Mouse (Mus musculus) limb, embryonic 11.5 days (tissue): ENCODE measurements at regions not wholly inside any gene's neighbourhood (a gene's known extent, or its start where the extent isn't known, plus 50 kb on each side); places are given as distances from the start of the nearest gene placed in this dataset.

Experiments
- ATAC-seq: fragments of 200-750 bp; cut with Nextera tagmentation; 2 replicates; pipeline ENCODE4 v1.8.0; 2017; ENCODE audit warnings: low read depth; ENCODE audit not compliant: insufficient number of reproducible peaks, low FRiP score, low TSS enrichment
- DNase-seq: peaks from one replicate; pipeline ENCODE4 v3.0.0-alpha.2; 2015; ENCODE audit warnings: low spot score
- H3K27ac ChIP-seq: fragments of 300-500 bp; sonication (generic); replicated peaks from 2 replicates; pipeline ENCODE4 v1.5.1; 2014; ENCODE audit warnings: low read depth, mild to moderate bottlenecking, low read length
- H3K27me3 ChIP-seq: fragments of 300-500 bp; sonication (generic); 2 replicates; pipeline ENCODE4 v1.6.1; 2014; ENCODE audit warnings: mild to moderate bottlenecking, low read length, mixed read lengths; ENCODE audit not compliant: control insufficient read depth, insufficient read depth
- H3K36me3 ChIP-seq: fragments of 300-500 bp; sonication (generic); 2 replicates; pipeline ENCODE4 v1.6.1; 2014; ENCODE audit warnings: mild to moderate bottlenecking, low read length, moderate library complexity, mixed read lengths; ENCODE audit not compliant: control insufficient read depth, insufficient read depth
- H3K4me1 ChIP-seq: fragments of 300-500 bp; sonication (generic); 2 replicates; pipeline ENCODE4 v1.6.1; 2014; ENCODE audit warnings: low read length, mixed read lengths; ENCODE audit not compliant: control insufficient read depth, insufficient read depth
- H3K4me2 ChIP-seq: fragments of 300-500 bp; sonication (generic); 2 replicates; pipeline ENCODE4 v1.6.1; 2014; ENCODE audit warnings: low read depth, mild to moderate bottlenecking, moderate library complexity; ENCODE audit not compliant: severe bottlenecking
- H3K4me3 ChIP-seq: fragments of 300-500 bp; sonication (generic); 2 replicates; pipeline ENCODE4 v1.5.1; 2014; ENCODE audit warnings: low read depth, low read length
- H3K9ac ChIP-seq: fragments of 300-500 bp; sonication (generic); 2 replicates; pipeline ENCODE4 v1.6.1; 2014; ENCODE audit warnings: mild to moderate bottlenecking, low read length
- H3K9me3 ChIP-seq: fragments of 300-500 bp; sonication (generic); 2 replicates; pipeline ENCODE4 v1.6.1; 2016; ENCODE audit warnings: low read length; ENCODE audit not compliant: control insufficient read depth
- WGBS: fragments of 180-500 bp; shearing (Covaris S2); extraction: QIAGEN DNeasy Blood & Tissue Kit; methylation state at CpG from one replicate; pipeline ENCODE4 v1.1.7; 2014; 5-methylcytosine and 5-hydroxymethylcytosine counted together

GRCm38 (mm10) chr10:68872102-68872501 is 148.7 kb downstream of the Tmem26 start:
- H3K9ac ChIP-seq: no peak overlapping the region
- H3K36me3 ChIP-seq: no peaks in the 10 kb centered on the region
- no peak overlapping the region for H3K27ac ChIP-seq
- 88% methylated on average over 4 of the region's 4 CpGs for WGBS
- DNase-seq (no peak), ATAC-seq (no peak)
- no peak overlapping the region for H3K4me2 ChIP-seq
- no peaks in the 10 kb centered on the region for H3K27me3 ChIP-seq
- H3K9me3 ChIP-seq: no peaks in the 10 kb centered on the region
- H3K4me1 ChIP-seq: no peaks in the 10 kb centered on the region
- no peak overlapping the region for H3K4me3 ChIP-seq

- Histone ChIP-seq H3K27me3 (no peaks in the 10 kb centered on the region), H3K4me3 (no peak overlapping the region), H3K4me1 (no peaks in the 10 kb centered on the region), H3K27ac (no peak overlapping the region), H3K9me3 (no peaks in the 10 kb centered on the region), H3K36me3 (no peaks in the 10 kb centered on the region), H3K9ac (no peak overlapping the region), H3K4me2 (no peak overlapping the region)
- ATAC-seq (no peak), DNase-seq (no peak)
- 92% methylated on average over 5 of the region's 5 CpGs for WGBS
Observed at GRCm38 (mm10) chr10:68875641-68876040, 152.2 kb downstream of the Tmem26 start.

GRCm38 (mm10) chr10:68893100-68893841 is 169.8 kb downstream of the Tmem26 start:
- WGBS: 74% methylated on average over 8 of the region's 8 CpGs
- H3K4me3 ChIP-seq: no peak overlapping the region
- H3K27ac ChIP-seq: no peak overlapping the region
- no peak overlapping the region for H3K9ac ChIP-seq
- no peaks in the 10 kb centered on the region for H3K4me1 ChIP-seq
- H3K36me3 ChIP-seq: no peaks in the 10 kb centered on the region
- no peaks in the 10 kb centered on the region for H3K27me3 ChIP-seq
- no peak for DNase-seq
- ATAC-seq: no peak
- no peaks in the 10 kb centered on the region for H3K9me3 ChIP-seq
- no peak overlapping the region for H3K4me2 ChIP-seq

GRCm38 (mm10) chr10:68894121-68894520 is 170.7 kb downstream of the Tmem26 start:
- no peak for ATAC-seq
- 92% methylated on average over 6 of the region's 6 CpGs for WGBS
- H3K36me3 ChIP-seq: no peaks in the 10 kb centered on the region

GRCm38 (mm10) chr10:68897524-68897923 is 174.1 kb downstream of the Tmem26 start:
- H3K4me2 ChIP-seq: no peak overlapping the region
- no peak overlapping the region for H3K27ac ChIP-seq
- 87% methylated on average over 3 of the region's 3 CpGs for WGBS
- no peaks in the 10 kb centered on the region for H3K36me3 ChIP-seq
- no peaks in the 10 kb centered on the region for H3K4me1 ChIP-seq
- no peak overlapping the region for H3K9ac ChIP-seq
- H3K27me3 ChIP-seq: no peaks in the 10 kb centered on the region
- DNase-seq (no peak), ATAC-seq (no peak)
- no peak overlapping the region for H3K4me3 ChIP-seq
- H3K9me3 ChIP-seq: no peaks in the 10 kb centered on the region

More at GRCm38 (mm10) chr10:68894121-68894520, 170.7 kb downstream of the Tmem26 start:
- Histone ChIP-seq H3K9me3 (no peaks in the 10 kb centered on the region), H3K27me3 (no peaks in the 10 kb centered on the region), H3K4me2 (no peak overlapping the region), H3K4me1 (no peaks in the 10 kb centered on the region), H3K27ac (no peak overlapping the region), H3K9ac (no peak overlapping the region), H3K4me3 (no peak overlapping the region)
- no peak for DNase-seq

GRCm38 (mm10) chr10:68901168-68901567 is 177.7 kb downstream of the Tmem26 start:
- no peaks in the 10 kb centered on the region for H3K36me3 ChIP-seq
- H3K4me3 ChIP-seq: no peak overlapping the region
- H3K4me2 ChIP-seq: no peak overlapping the region
- DNase-seq (no peak), ATAC-seq (no peak)
- no peak overlapping the region for H3K9ac ChIP-seq
- H3K4me1 ChIP-seq: no peaks in the 10 kb centered on the region
- 81% methylated on average over 4 of the region's 4 CpGs for WGBS
- H3K9me3 ChIP-seq: no peaks in the 10 kb centered on the region
- H3K27ac ChIP-seq: no peak overlapping the region
- H3K27me3 ChIP-seq: no peaks in the 10 kb centered on the region

GRCm38 (mm10) chr10:68902670-68903069 is 179.2 kb downstream of the Tmem26 start:
- Histone ChIP-seq H3K4me1 (no peaks in the 10 kb centered on the region), H3K36me3 (no peaks in the 10 kb centered on the region), H3K9me3 (no peaks in the 10 kb centered on the region), H3K4me2 (no peak overlapping the region), H3K27me3 (no peaks in the 10 kb centered on the region), H3K27ac (no peak overlapping the region), H3K9ac (no peak overlapping the region), H3K4me3 (no peak overlapping the region)
- WGBS: 29% methylated on average over 3 of the region's 3 CpGs
- ATAC-seq: no peak
- DNase-seq: peak; percentile 48

GRCm38 (mm10) chr10:68904337-68904736 is 180.9 kb downstream of the Tmem26 start:
- H3K4me3 ChIP-seq: no peak overlapping the region

GRCm38 (mm10) chr10:68908236-68908635 is 184.8 kb downstream of the Tmem26 start:
- H3K9me3 ChIP-seq: no peaks in the 10 kb centered on the region
- DNase-seq: peak; percentile 84
- no peaks in the 10 kb centered on the region for H3K36me3 ChIP-seq
- WGBS: 32% methylated on average over 5 of the region's 5 CpGs
- no peak overlapping the region for H3K4me3 ChIP-seq
- H3K4me2 ChIP-seq: no peak overlapping the region
- no peak overlapping the region for H3K27ac ChIP-seq
- H3K9ac ChIP-seq: no peak overlapping the region
- no peaks in the 10 kb centered on the region for H3K27me3 ChIP-seq
- no peaks in the 10 kb centered on the region for H3K4me1 ChIP-seq
- ATAC-seq: no peak

More at GRCm38 (mm10) chr10:68904337-68904736, 180.9 kb downstream of the Tmem26 start:
- Histone ChIP-seq H3K27ac (no peak overlapping the region), H3K27me3 (no peaks in the 10 kb centered on the region), H3K4me1 (no peaks in the 10 kb centered on the region), H3K9me3 (no peaks in the 10 kb centered on the region), H3K9ac (no peak overlapping the region), H3K36me3 (no peaks in the 10 kb centered on the region), H3K4me2 (no peak overlapping the region)
- DNase-seq: no peak
- WGBS: 94% methylated on average over 10 of the region's 10 CpGs
- ATAC-seq: no peak
